Mouse (Mus musculus): ENCODE measurements at regions not wholly inside any gene's neighbourhood (a gene's known extent, or its start where the extent isn't known, plus 50 kb on each side); places are given as distances from the start of the nearest gene placed in this dataset.

- no peaks in the 10 kb centered on the region for H3K4me1 ChIP-seq
- no peaks in the 10 kb centered on the region for H3K27me3 ChIP-seq (ENCODE audit: low read depth, poor library complexity, severe bottlenecking)
- H3K36me3 ChIP-seq = no peaks in the 10 kb centered on the region
- no peak for DNase-seq (ENCODE audit: low spot score)
- H3K27ac ChIP-seq (replicated peaks) = no peak overlapping the region
- H3K4me3 ChIP-seq = no peak overlapping the region
- no peaks in the 10 kb centered on the region for H3K9me3 ChIP-seq (replicated peaks)
- WGBS = 86% methylated on average over 5 of the region's 5 CpGs
These were observed 104.7 kb downstream of the Nsun3 start for GRCm38 (mm10) chr16:62681880-62682279.

- WGBS = 83% methylated on average over 6 of the region's 6 CpGs
- Histone ChIP-seq H3K9me3 (replicated peaks) (no peaks in the 10 kb centered on the region), H3K36me3 (no peaks in the 10 kb centered on the region), H3K4me1 (no peaks in the 10 kb centered on the region), H3K27ac (replicated peaks) (no peak overlapping the region), H3K4me3 (no peak overlapping the region), H3K27me3 (ENCODE audit: low read depth, poor library complexity, severe bottlenecking) (no peaks in the 10 kb centered on the region)
- no peak for DNase-seq (ENCODE audit: low spot score)
These were observed 109.8 kb downstream of the Nsun3 start for GRCm38 (mm10) chr16:62676815-62677214.

GRCm38 (mm10) chr16:62657383-62657782, 129.2 kb downstream of the Nsun3 start:
- Histone ChIP-seq H3K4me3 (no peak overlapping the region), H3K36me3 (no peaks in the 10 kb centered on the region), H3K4me1 (no peaks in the 10 kb centered on the region), H3K27me3 (ENCODE audit: low read depth, poor library complexity, severe bottlenecking) (no peaks in the 10 kb centered on the region), H3K27ac (replicated peaks) (no peak overlapping the region), H3K9me3 (replicated peaks) (no peaks in the 10 kb centered on the region)
- WGBS = 85% methylated on average over 2 of the region's 2 CpGs
- no peak for DNase-seq (ENCODE audit: low spot score)

- WGBS = 91% methylated on average over 1 of the region's 1 CpGs
- DNase-seq (ENCODE audit: low spot score) = no peak
- Histone ChIP-seq H3K27me3 (ENCODE audit: low read depth, poor library complexity, severe bottlenecking) (no peaks in the 10 kb centered on the region), H3K4me1 (no peaks in the 10 kb centered on the region), H3K27ac (replicated peaks) (no peak overlapping the region), H3K36me3 (no peaks in the 10 kb centered on the region), H3K9me3 (replicated peaks) (no peaks in the 10 kb centered on the region), H3K4me3 (no peak overlapping the region)
These were observed 132.2 kb downstream of the Nsun3 start for GRCm38 (mm10) chr16:62654436-62654835.

- no peaks in the 10 kb centered on the region for H3K36me3 ChIP-seq
- no peak overlapping the region for H3K4me3 ChIP-seq
- no peak overlapping the region for H3K27ac ChIP-seq (replicated peaks)
- no peaks in the 10 kb centered on the region for H3K4me1 ChIP-seq
- no peaks in the 10 kb centered on the region for H3K27me3 ChIP-seq (ENCODE audit: low read depth, poor library complexity, severe bottlenecking)
- H3K9me3 ChIP-seq (replicated peaks) = no peaks in the 10 kb centered on the region
- no peak for DNase-seq (ENCODE audit: low spot score)
- WGBS = 51% methylated on average over 8 of the region's 8 CpGs
These were observed 132.8 kb downstream of the Nsun3 start for GRCm38 (mm10) chr16:62653817-62654216.

GRCm38 (mm10) chr16:62652769-62653465, 133.7 kb downstream of the Nsun3 start:
- H3K4me1 ChIP-seq = 0 out of 2 replicates have a peak, but pooled peaks cover 3% of the 10 kb centered on the region
- H3K4me3 ChIP-seq = no peak overlapping the region
- no peak for DNase-seq (ENCODE audit: low spot score)
- WGBS = 84% methylated on average over 6 of the region's 6 CpGs
- H3K9me3 ChIP-seq (replicated peaks) = no peaks in the 10 kb centered on the region
- no peak overlapping the region for H3K27ac ChIP-seq (replicated peaks)
- H3K36me3 ChIP-seq = no peaks in the 10 kb centered on the region
- no peaks in the 10 kb centered on the region for H3K27me3 ChIP-seq (ENCODE audit: low read depth, poor library complexity, severe bottlenecking)

DNA sequence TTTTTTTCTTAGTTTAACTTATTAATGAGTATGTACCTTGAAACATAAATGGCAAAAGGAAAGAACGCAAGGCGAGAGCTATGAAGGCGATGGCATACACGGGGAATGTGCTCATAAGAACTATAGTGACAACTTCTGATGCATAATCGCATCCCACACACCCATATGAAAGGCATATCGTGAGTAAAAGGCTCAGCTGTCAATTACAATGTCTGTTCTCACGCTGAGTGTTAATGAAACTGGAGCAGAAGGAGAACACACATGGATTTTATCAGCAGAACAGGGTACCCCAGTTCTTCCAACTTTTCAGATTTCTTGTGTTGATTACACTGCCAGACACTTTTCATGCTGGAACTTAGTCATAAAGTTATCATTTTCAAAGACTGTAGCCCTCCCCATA, 135.8 kb downstream of the Nsun3 start:
- no peaks in the 10 kb centered on the region for H3K27me3 ChIP-seq (ENCODE audit: low read depth, poor library complexity, severe bottlenecking)
- WGBS = 88% methylated on average over 7 of the region's 7 CpGs
- DNase-seq (ENCODE audit: low spot score) = no peak

DNA sequence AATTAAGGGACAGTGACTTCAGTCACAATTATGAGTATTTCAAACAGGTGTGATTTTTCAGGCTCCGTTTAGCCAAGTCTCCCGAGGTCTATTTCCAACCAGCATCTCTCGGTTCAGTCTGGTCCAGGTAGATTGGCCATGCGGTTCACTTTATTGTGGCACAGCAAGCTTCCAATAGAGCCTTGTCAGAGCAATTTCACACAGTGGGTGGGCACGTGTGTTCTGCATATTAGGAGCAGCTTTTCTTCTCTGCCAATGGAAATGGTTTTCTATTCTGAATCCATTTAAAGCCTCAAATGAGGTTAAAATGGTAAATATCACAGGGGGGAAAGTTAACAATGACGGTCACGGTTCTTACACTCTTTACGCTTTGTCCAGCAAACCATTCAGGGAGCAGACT, 138.3 kb downstream of the Nsun3 start:
- 0 out of 2 replicates have a peak, but pooled peaks cover 3% of the 10 kb centered on the region for H3K4me1 ChIP-seq
- 70% methylated on average over 8 of the region's 8 CpGs for WGBS
- no peaks in the 10 kb centered on the region for H3K27me3 ChIP-seq (ENCODE audit: low read depth, poor library complexity, severe bottlenecking)
- H3K4me3 ChIP-seq = no peak overlapping the region
- DNase-seq (ENCODE audit: low spot score) = no peak
- no peaks in the 10 kb centered on the region for H3K9me3 ChIP-seq (replicated peaks)
- H3K27ac ChIP-seq (replicated peaks) = no peak overlapping the region
- no peaks in the 10 kb centered on the region for H3K36me3 ChIP-seq

More for the DNA sequence above, 135.8 kb downstream of the Nsun3 start:
- Histone ChIP-seq H3K9me3 (replicated peaks) (no peaks in the 10 kb centered on the region), H3K36me3 (no peaks in the 10 kb centered on the region), H3K27ac (replicated peaks) (no peak overlapping the region), H3K4me3 (no peak overlapping the region), H3K4me1 (0 out of 2 replicates have a peak, but pooled peaks cover 3% of the 10 kb centered on the region)

- Histone ChIP-seq H3K9me3 (replicated peaks) (no peaks in the 10 kb centered on the region), H3K36me3 (no peaks in the 10 kb centered on the region), H3K27me3 (ENCODE audit: low read depth, poor library complexity, severe bottlenecking) (no peaks in the 10 kb centered on the region), H3K4me1 (0 out of 2 replicates have a peak, but pooled peaks cover 3% of the 10 kb centered on the region), H3K27ac (replicated peaks) (no peak overlapping the region), H3K4me3 (no peak overlapping the region)
- no peak for DNase-seq (ENCODE audit: low spot score)
- 88% methylated on average over 1 of the region's 1 CpGs for WGBS
These were observed 140.5 kb downstream of the Nsun3 start for GRCm38 (mm10) chr16:62646113-62646512.

DNA sequence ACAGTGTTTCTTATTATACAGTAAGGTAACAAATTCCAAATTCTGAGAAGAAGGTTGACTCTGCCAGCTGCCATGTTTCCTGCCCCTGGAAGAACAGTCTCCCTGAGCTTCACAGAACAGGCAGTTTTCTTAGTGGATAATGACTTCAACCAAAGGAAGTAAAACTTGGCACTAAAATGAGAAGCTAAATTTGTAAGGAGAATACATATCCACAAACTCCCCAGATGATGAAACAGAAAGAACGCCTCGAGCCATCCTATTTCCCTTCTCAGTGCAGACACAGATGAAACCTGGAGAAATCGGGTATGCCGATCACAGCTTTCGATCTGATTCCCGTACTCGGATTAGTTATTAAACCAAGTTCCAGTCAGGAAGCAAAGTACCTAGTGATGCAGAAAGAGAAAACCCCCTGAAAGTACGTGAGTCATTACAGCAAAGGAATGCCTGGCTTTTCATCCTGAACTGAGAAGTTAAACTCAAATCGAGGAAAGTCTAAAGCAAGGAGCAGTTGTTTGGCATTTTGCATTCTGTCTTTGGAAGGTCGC, 143.7 kb downstream of the Nsun3 start:
- H3K4me3 ChIP-seq = no peak overlapping the region
- DNase-seq (ENCODE audit: low spot score) = no peak
- 87% methylated on average over 10 of the region's 10 CpGs for WGBS

DNA sequence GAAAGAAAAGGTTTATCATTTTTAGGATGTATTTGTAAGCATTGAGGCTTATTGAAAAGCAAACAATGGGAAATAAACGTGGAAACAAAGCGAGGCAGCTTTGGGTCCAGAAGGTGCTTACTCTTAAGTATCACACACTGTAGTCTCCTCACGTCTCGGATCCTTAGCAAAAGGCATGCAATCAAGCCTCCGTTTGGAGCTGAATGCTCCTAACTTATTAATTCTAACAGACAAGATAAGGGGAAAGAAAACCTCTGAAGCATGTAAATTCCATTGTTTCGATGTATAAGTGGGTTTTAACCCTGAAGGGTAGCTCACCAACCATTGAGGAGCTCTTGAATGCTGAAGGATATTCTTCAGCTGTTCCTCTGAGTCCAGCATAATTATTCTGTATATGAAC, 162.7 kb downstream of the Nsun3 start:
- 52% methylated on average over 6 of the region's 6 CpGs for WGBS
- no peak overlapping the region for H3K27ac ChIP-seq (replicated peaks)
- H3K36me3 ChIP-seq = no peaks in the 10 kb centered on the region
- H3K27me3 ChIP-seq (ENCODE audit: low read depth, poor library complexity, severe bottlenecking) = no peaks in the 10 kb centered on the region
- H3K4me3 ChIP-seq = no peak overlapping the region
- H3K9me3 ChIP-seq (replicated peaks) = no peaks in the 10 kb centered on the region
- no peaks in the 10 kb centered on the region for H3K4me1 ChIP-seq
- DNase-seq (ENCODE audit: low spot score) = no peak

More for the DNA sequence above, 143.7 kb downstream of the Nsun3 start:
- H3K9me3 ChIP-seq (replicated peaks) = no peaks in the 10 kb centered on the region; the same call in 1 of the 2 replicates
- H3K27ac ChIP-seq (replicated peaks) = no peak overlapping the region
- no peaks in the 10 kb centered on the region for H3K4me1 ChIP-seq
- H3K27me3 ChIP-seq (ENCODE audit: low read depth, poor library complexity, severe bottlenecking) = no peaks in the 10 kb centered on the region
- no peaks in the 10 kb centered on the region for H3K36me3 ChIP-seq

- WGBS = 89% methylated on average over 5 of the region's 5 CpGs
- DNase-seq (ENCODE audit: low spot score) = no peak
- Histone ChIP-seq H3K4me3 (no peak overlapping the region), H3K9me3 (replicated peaks) (no peaks in the 10 kb centered on the region), H3K27ac (replicated peaks) (no peak overlapping the region), H3K27me3 (ENCODE audit: low read depth, poor library complexity, severe bottlenecking) (no peaks in the 10 kb centered on the region), H3K4me1 (no peaks in the 10 kb centered on the region), H3K36me3 (no peaks in the 10 kb centered on the region)
These were observed 175.7 kb downstream of the Nsun3 start for GRCm38 (mm10) chr16:62610873-62611272.

- 87% methylated on average over 3 of the region's 3 CpGs for WGBS
- Histone ChIP-seq H3K9me3 (replicated peaks) (no peaks in the 10 kb centered on the region), H3K27ac (replicated peaks) (no peak overlapping the region), H3K27me3 (ENCODE audit: low read depth, poor library complexity, severe bottlenecking) (no peaks in the 10 kb centered on the region), H3K4me3 (no peak overlapping the region), H3K36me3 (no peaks in the 10 kb centered on the region), H3K4me1 (no peaks in the 10 kb centered on the region)
- no peak for DNase-seq (ENCODE audit: low spot score)
These were observed 178.0 kb downstream of the Nsun3 start for GRCm38 (mm10) chr16:62608617-62609016.

All from midbrain, embryonic 10.5 days (tissue).